Mouse (Mus musculus) cerebellum, adult 2 months (tissue): ENCODE measurements around the gene Tas2r135.

ENCODE experiments used
- CTCF ChIP-seq: fragments of 200-500 bp; IDR thresholded peaks from 2 replicates; pipeline ENCODE4 v1.5.1; 2011; ENCODE audit warnings: low read depth, mild to moderate bottlenecking, control low read depth, low read length, moderate library complexity, borderline replicate concordance; ENCODE audit not compliant: insufficient read depth
- POLR2A ChIP-seq: fragments of 200-500 bp; IDR thresholded peaks from 2 replicates; pipeline ENCODE4 v1.6.1; 2011; ENCODE audit warnings: low read length, control low read depth, borderline replicate concordance; ENCODE audit not compliant: insufficient read depth

- TF ChIP-seq CTCF (no peak), POLR2A (no peak)
Measured at GRCm38 (mm10) chr6:42435490-42435889, 30.3 kb downstream of the Tas2r135 start.
